Mouse (Mus musculus) gastrocnemius, postnatal 14 days (tissue): ENCODE data around the gene Eif2a. TPM values are rescaled to one million over a fixed set of nuclear protein-coding genes. Genes with fewer than 3 reads are reported as not detected.

Experiments
- DNase-seq: peaks from one replicate; pipeline ENCODE4 v3.0.0; 2021; ENCODE audit warnings: mixed read lengths
- intact Hi-C: fragments of 180-260 bp; cut with DNase I; formaldehyde crosslinking; loops from one replicate; pipeline ENCODE4 v1.15.1; 2025; ENCODE audit warnings: low total_unique reads
- total RNA-seq, 2 experiments: library from RNA; stranded (reverse); gene quantifications; 2 replicates each; pipeline ENCODE4 v1.2.3; 2021

Gene Eif2a
- total RNA-seq, 2 experiments from 2014 or later = 44.7 to 46.9 TPM

GRCm38 (mm10) chr3:58518962-58519361, 6.7 kb upstream of the Eif2a start:
- intact Hi-C loops = no loop called here
- no peak for DNase-seq

GRCm38 (mm10) chr3:58519536-58519935, 6.1 kb upstream of the Eif2a start:
- intact Hi-C loops = no loop called here
- no peak for DNase-seq

- intact Hi-C loops = no loop called here
- no peak for DNase-seq
These were observed 5.3 kb upstream of the Eif2a start for GRCm38 (mm10) chr3:58520286-58520685.

- DNase-seq = no peak
- intact Hi-C loops = no loop called here
These were observed 4.3 kb upstream of the Eif2a start for GRCm38 (mm10) chr3:58521361-58521760.

- intact Hi-C loops = no loop called here
- no peak for DNase-seq
These were observed 2.2 kb upstream of the Eif2a start for GRCm38 (mm10) chr3:58523386-58523785.

- DNase-seq = no peak
- intact Hi-C loops = no loop called here
These were observed 1.4 kb upstream of the Eif2a start for GRCm38 (mm10) chr3:58524246-58524645.

GRCm38 (mm10) chr3:58525166-58525565, 455 bp upstream of the Eif2a start:
- intact Hi-C loops = no loop called here
- peak; percentile 43 for DNase-seq

- intact Hi-C loops = no loop called here
- DNase-seq = no peak
These were observed 752 bp downstream of the Eif2a start for GRCm38 (mm10) chr3:58526408-58526737.

- no peak for DNase-seq
- intact Hi-C loops = no loop called here
These were observed 11.0 kb downstream of the Eif2a start for GRCm38 (mm10) chr3:58536573-58536972.

- intact Hi-C loops = no loop called here
- DNase-seq = no peak
These were observed 26.6 kb downstream of the Eif2a start for GRCm38 (mm10) chr3:58552001-58552811.

GRCm38 (mm10) chr3:58556649-58557048, 31.0 kb downstream of the Eif2a start:
- no peak for DNase-seq
- intact Hi-C loops = no loop called here

- intact Hi-C loops = no loop called here
- DNase-seq = no peak
These were observed 34.3 kb downstream of the Eif2a start for GRCm38 (mm10) chr3:58559887-58560286.

- intact Hi-C loops = no loop called here
- DNase-seq = no peak
These were observed 35.8 kb downstream of the Eif2a start for GRCm38 (mm10) chr3:58561437-58561836.

- intact Hi-C loops = no loop called here
These were observed 45.2 kb downstream of the Eif2a start for GRCm38 (mm10) chr3:58570821-58571220.

GRCm38 (mm10) chr3:58576137-58577066, 50.8 kb downstream of the Eif2a start, which contains the start of gene Selenot:
Gene Selenot (plus strand): TSS chr3:58576636.
- intact Hi-C loops = no loop called here
- peak; percentile 96 for DNase-seq

More at GRCm38 (mm10) chr3:58570821-58571220, 45.2 kb downstream of the Eif2a start:
- DNase-seq = no peak

- peak; percentile 46 for DNase-seq
- intact Hi-C loops = no loop called here
These were observed 51.5 kb downstream of the Eif2a start for GRCm38 (mm10) chr3:58577067-58577503.

- intact Hi-C loops = no loop called here
These were observed 52.0 kb downstream of the Eif2a start for GRCm38 (mm10) chr3:58577506-58578050.

GRCm38 (mm10) chr3:58581530-58581929, 55.9 kb downstream of the Eif2a start:
- intact Hi-C loops = no loop called here
- no peak for DNase-seq

More at GRCm38 (mm10) chr3:58577506-58578050, 52.0 kb downstream of the Eif2a start:
- no peak for DNase-seq

- DNase-seq = no peak
- intact Hi-C loops = no loop called here
These were observed 56.7 kb downstream of the Eif2a start for GRCm38 (mm10) chr3:58582297-58582696.

GRCm38 (mm10) chr3:58582788-58583426, 57.3 kb downstream of the Eif2a start:
- DNase-seq = no peak
- intact Hi-C loops = no loop called here
